Mouse (Mus musculus) thymus, adult 2 months (tissue): ENCODE data around the gene Usp42. TPM values are rescaled to one million over a fixed set of nuclear protein-coding genes. Genes with fewer than 3 reads are reported as not detected.

Experiments
- DNase-seq: peaks from one replicate; pipeline ENCODE4 v3.0.0; 2021
- H3K27ac ChIP-seq: fragments of 200-500 bp; 2 replicates; pipeline ENCODE4 v1.5.1; 2012; ENCODE audit warnings: low read length, control low read depth; ENCODE audit not compliant: control insufficient read depth, insufficient read depth
- H3K27me3 ChIP-seq: fragments of 200-500 bp; 2 replicates; pipeline ENCODE4 v1.6.1; 2012; ENCODE audit warnings: mild to moderate bottlenecking, low read length, moderate library complexity, mixed read lengths; ENCODE audit not compliant: control insufficient read depth, insufficient read depth
- H3K36me3 ChIP-seq: fragments of 200-500 bp; 2 replicates; pipeline ENCODE4 v1.6.1; 2012; ENCODE audit warnings: mild to moderate bottlenecking, low read length, moderate library complexity; ENCODE audit not compliant: control insufficient read depth, insufficient read depth
- H3K4me1 ChIP-seq: fragments of 200-500 bp; replicated peaks from 2 replicates; pipeline ENCODE4 v1.6.1; 2012; ENCODE audit warnings: low read length; ENCODE audit not compliant: control insufficient read depth, insufficient read depth
- H3K4me3 ChIP-seq: fragments of 200-500 bp; 2 replicates; pipeline ENCODE4 v1.5.1; 2012; ENCODE audit warnings: mild to moderate bottlenecking, low read length, control low read depth, moderate library complexity; ENCODE audit not compliant: control insufficient read depth, insufficient read depth
- CTCF ChIP-seq: fragments of 200-500 bp; IDR thresholded peaks from 2 replicates; pipeline ENCODE4 v1.5.1; 2012; ENCODE audit warnings: mild to moderate bottlenecking, control low read depth, low read length, moderate library complexity, borderline replicate concordance; ENCODE audit not compliant: control insufficient read depth, poor library complexity, insufficient read depth; ENCODE audit errors: extremely low read depth
- POLR2A ChIP-seq: fragments of 200-500 bp; IDR thresholded peaks from 2 replicates; pipeline ENCODE4 v1.6.1; 2012; ENCODE audit warnings: mild to moderate bottlenecking, low read length, control low read depth, moderate library complexity; ENCODE audit not compliant: control insufficient read depth, poor library complexity, insufficient read depth; ENCODE audit errors: extremely low read depth
- WGBS: fragments of 180-500 bp; shearing (Covaris S2); methylation state at CpG from one replicate; pipeline ENCODE4 v1.1.7; 2018; 5-methylcytosine and 5-hydroxymethylcytosine counted together
- polyA plus RNA-seq: library from polyadenylated mRNA; depleted of rRNA; stranded (reverse); fragments of >200 nt; gene quantifications from 2 replicates; pipeline ENCODE4 v1.2.3, GENCODE M21; 2012

Gene Usp42
- polyA plus RNA-seq, 1 experiment = 12.1 TPM

DNA sequence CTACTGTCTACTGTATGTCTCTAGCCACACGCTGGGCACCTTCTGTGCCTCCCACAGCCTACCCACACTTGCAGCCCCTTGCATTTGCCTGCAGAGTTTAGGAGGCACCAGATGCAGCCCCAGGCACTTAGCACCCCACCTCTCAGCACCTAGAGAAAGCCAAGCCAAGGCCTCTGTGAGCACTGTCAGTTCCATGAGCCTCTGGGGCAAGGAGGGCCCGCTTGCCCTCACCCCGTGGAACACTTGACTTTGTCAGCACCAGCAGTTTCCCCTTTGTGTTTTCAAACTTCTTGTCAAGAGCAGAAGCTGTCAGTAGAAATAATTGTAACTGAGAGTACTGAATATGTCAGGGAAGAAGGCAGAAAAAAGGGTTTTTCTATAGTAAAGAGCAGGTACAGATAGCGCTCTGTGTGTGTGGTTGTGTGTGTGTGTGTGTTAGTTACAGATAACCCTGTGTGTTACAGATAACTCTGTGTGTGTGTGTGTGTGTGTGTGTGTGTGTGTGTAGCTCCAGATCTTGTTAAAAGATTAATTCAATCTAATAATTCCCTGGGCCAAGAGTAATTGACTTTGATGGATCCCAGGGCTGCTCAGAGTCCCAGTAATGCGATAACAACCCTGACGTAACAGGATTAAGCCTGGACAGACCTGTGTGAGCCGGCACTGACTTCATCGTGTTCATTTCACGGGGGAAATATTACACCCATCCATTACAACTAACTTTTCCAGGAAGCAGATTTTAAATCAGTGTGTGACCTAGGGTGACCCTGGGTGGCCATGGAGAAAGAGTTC lies 25.9 kb downstream of the Usp42 start:
- WGBS = 85% methylated on average over 9 of the region's 9 CpGs
- TF ChIP-seq POLR2A (no peak), CTCF (no peak)
- H3K27ac ChIP-seq = no peak overlapping the region
- no peak for DNase-seq
- H3K4me3 ChIP-seq = no peak overlapping the region
- no peaks in the 10 kb centered on the region for H3K4me1 ChIP-seq
- peaks cover 3% of the 10 kb centered on the region; the same call in 1 of the 2 replicates for H3K36me3 ChIP-seq
- no peaks in the 10 kb centered on the region for H3K27me3 ChIP-seq

DNA sequence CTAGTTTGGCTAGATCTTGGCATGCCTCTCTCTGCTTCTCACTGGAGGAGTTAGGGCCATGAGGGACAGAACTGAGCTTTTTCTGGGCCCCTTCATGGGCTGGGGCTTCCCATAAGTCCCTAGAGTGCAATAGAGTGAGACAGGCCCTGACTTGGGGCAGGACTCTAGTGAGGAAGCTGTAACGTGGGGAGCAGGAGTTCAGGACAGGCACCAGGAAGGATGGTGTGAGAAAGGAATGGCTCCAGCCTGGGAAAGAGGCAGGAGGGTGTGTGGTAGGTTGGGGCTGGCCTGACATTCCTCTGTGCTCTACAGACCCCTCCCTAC lies 26.5 kb downstream of the Usp42 start:
- H3K36me3 ChIP-seq = peaks cover under 1% of the 10 kb centered on the region; the same call in 1 of the 2 replicates
- TF ChIP-seq CTCF (no peak), POLR2A (no peak)

GRCm38 (mm10) chr5:143704875-143705658 lies 27.0 kb downstream of the Usp42 start:
- no peak for TF ChIP-seq CTCF
- 95% methylated on average over 13 of the region's 13 CpGs for WGBS
- H3K27ac ChIP-seq = no peak overlapping the region
- DNase-seq = no peak
- no peaks in the 10 kb centered on the region for H3K36me3 ChIP-seq
- H3K4me3 ChIP-seq = no peak overlapping the region
- H3K4me1 ChIP-seq = no peaks in the 10 kb centered on the region
- H3K27me3 ChIP-seq = no peaks in the 10 kb centered on the region

More for the DNA sequence above, 26.5 kb downstream of the Usp42 start:
- Histone ChIP-seq H3K4me3 (no peak overlapping the region), H3K27ac (no peak overlapping the region), H3K4me1 (no peaks in the 10 kb centered on the region), H3K27me3 (no peaks in the 10 kb centered on the region)
- DNase-seq = no peak
- 77% methylated on average over 1 of the region's 1 CpGs for WGBS

DNA sequence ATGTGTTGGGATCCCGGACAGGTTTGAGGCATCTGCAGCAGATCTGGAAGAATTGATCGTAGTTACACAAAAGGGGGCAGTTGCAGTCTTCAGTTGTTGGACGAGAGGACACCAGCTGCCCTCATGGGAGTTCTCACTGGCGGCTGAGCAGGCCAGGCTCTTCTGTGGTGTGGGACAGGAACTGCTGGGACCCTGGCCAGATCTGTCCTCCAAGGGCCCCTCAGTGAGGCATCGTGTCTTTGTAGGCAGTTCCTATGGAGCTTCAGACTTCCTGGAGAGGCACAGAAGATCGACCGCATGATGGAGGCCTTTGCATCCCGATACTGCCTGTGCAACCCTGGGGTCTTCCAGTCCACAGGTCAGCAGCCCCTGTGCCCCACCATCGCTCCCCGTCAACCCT lies 31.0 kb downstream of the Usp42 start:
- H3K4me1 ChIP-seq = no peaks in the 10 kb centered on the region
- TF ChIP-seq CTCF = no peak
- no peak for TF ChIP-seq POLR2A
- H3K27ac ChIP-seq = no peak overlapping the region
- 96% methylated on average over 10 of the region's 10 CpGs for WGBS
- H3K36me3 ChIP-seq = no peaks in the 10 kb centered on the region
- no peaks in the 10 kb centered on the region for H3K27me3 ChIP-seq
- no peak for DNase-seq
- H3K4me3 ChIP-seq = no peak overlapping the region

- WGBS = 91% methylated on average over 5 of the region's 5 CpGs
- H3K27ac ChIP-seq = no peak overlapping the region
- no peaks in the 10 kb centered on the region for H3K4me1 ChIP-seq
- no peaks in the 10 kb centered on the region for H3K36me3 ChIP-seq
- H3K27me3 ChIP-seq = no peaks in the 10 kb centered on the region
- no peak overlapping the region for H3K4me3 ChIP-seq
- DNase-seq = no peak
- no peak for TF ChIP-seq POLR2A
- no peak for TF ChIP-seq CTCF
Observed at GRCm38 (mm10) chr5:143700247-143700646, 31.8 kb downstream of the Usp42 start.

DNA sequence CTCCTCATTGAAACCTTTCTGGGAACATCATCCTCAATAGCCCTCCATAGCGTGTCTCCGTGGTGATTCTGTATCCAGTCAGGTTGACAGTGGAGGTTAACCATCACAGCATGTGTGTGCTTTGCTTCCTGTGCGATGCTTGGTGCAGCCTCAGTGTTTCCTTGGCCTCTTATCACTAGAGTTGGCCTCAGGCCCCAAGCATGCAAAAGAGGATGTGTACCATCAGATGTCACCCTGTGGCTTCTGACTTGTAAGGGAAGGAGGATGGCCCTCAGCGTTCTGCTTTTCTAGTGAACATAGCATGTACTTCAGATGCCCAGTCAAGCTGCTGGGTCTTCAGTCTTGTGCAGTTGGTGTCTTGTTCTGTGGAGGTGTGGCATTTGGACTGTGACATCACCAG lies 33.6 kb downstream of the Usp42 start:
- TF ChIP-seq CTCF (no peak), POLR2A (no peak)
- WGBS = 60% methylated on average over 4 of the region's 4 CpGs
- H3K27ac ChIP-seq = no peak overlapping the region
- H3K36me3 ChIP-seq = no peaks in the 10 kb centered on the region
- no peak for DNase-seq
- H3K27me3 ChIP-seq = no peaks in the 10 kb centered on the region
- H3K4me1 ChIP-seq = no peaks in the 10 kb centered on the region
- no peak overlapping the region for H3K4me3 ChIP-seq
